Mouse (Mus musculus) forebrain, embryonic 12.5 days (tissue): ENCODE measurements around the gene Rptor. TPM values are rescaled to one million over a fixed set of nuclear protein-coding genes. Genes with fewer than 3 reads are reported as not detected.

Source experiments
- ATAC-seq: fragments of 200-750 bp; cut with Nextera tagmentation; 2 replicates; pipeline ENCODE4 v1.8.0; 2017; ENCODE audit warnings: moderate TSS enrichment; ENCODE audit not compliant: low FRiP score
- H3K27ac ChIP-seq: fragments of 300-500 bp; sonication (generic); 2 replicates; pipeline ENCODE4 v1.5.1; 2016; ENCODE audit warnings: mild to moderate bottlenecking
- H3K27me3 ChIP-seq: fragments of 300-500 bp; sonication (generic); 2 replicates; pipeline ENCODE4 v1.6.1; 2016; ENCODE audit warnings: mild to moderate bottlenecking
- H3K36me3 ChIP-seq: fragments of 300-500 bp; sonication (generic); replicated peaks from 2 replicates; pipeline ENCODE4 v1.6.1; 2016; ENCODE audit warnings: mild to moderate bottlenecking
- H3K4me1 ChIP-seq: fragments of 300-500 bp; sonication (generic); 2 replicates; pipeline ENCODE4 v1.6.1; 2016
- H3K4me2 ChIP-seq: fragments of 300-500 bp; sonication (generic); 2 replicates; pipeline ENCODE4 v1.6.1; 2016; ENCODE audit warnings: mild to moderate bottlenecking, moderate library complexity
- H3K4me3 ChIP-seq: fragments of 300-500 bp; sonication (generic); replicated peaks from 2 replicates; pipeline ENCODE4 v1.5.1; 2016; ENCODE audit warnings: mild to moderate bottlenecking
- H3K9ac ChIP-seq: fragments of 300-500 bp; sonication (generic); 2 replicates; pipeline ENCODE4 v1.6.1; 2016; ENCODE audit warnings: mild to moderate bottlenecking
- H3K9me3 ChIP-seq: fragments of 300-500 bp; sonication (generic); 2 replicates; pipeline ENCODE4 v1.6.1; 2016
- WGBS: fragments of 180-500 bp; shearing (Covaris S2); methylation state at CpG from one replicate; pipeline ENCODE4 v1.1.7; 2016; 5-methylcytosine and 5-hydroxymethylcytosine counted together
- polyA plus RNA-seq: library from polyadenylated mRNA; unstranded; fragments of >200 nt; fragmentation: Nextera tagmentation; extraction: Ambion mirVana; gene quantifications from 2 replicates; pipeline ENCODE4 v1.2.1, GENCODE M21; 2016

Rptor gene
- polyA plus RNA-seq, 1 experiment from 2014 or later, result 16.1 TPM

DNA sequence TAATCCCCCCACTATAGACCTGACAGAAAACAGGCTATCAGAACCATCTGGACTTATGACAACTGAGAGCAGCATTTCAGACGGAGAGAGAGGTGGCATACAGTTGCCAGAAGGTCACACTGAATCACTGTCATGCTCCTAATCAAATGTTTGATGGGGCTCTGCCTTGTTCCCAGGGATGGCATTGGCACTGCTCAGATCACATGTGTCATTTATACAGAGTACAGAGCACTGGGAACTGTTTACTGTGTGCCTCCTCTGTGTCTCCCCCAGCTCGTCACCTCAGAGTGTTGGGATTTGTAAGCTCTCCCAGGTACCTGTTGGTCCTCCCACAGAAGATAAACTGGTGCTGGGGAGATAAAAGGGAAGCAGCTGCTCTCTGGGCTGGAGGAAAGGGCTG lies 81.1 kb downstream of the Rptor start:
- no peak overlapping the region for H3K4me2 ChIP-seq
- no peak overlapping the region for H3K4me3 ChIP-seq
- H3K9ac ChIP-seq, result no peak overlapping the region
- H3K9me3 ChIP-seq, result no peaks in the 10 kb centered on the region
- H3K27me3 ChIP-seq, result no peaks in the 10 kb centered on the region
- H3K36me3 ChIP-seq, result no peaks in the 10 kb centered on the region
- WGBS, result 72% methylated on average over 2 of the region's 2 CpGs
- peaks cover 11% of the 10 kb centered on the region for H3K4me1 ChIP-seq
- no peak overlapping the region for H3K27ac ChIP-seq
- no peak for ATAC-seq

DNA sequence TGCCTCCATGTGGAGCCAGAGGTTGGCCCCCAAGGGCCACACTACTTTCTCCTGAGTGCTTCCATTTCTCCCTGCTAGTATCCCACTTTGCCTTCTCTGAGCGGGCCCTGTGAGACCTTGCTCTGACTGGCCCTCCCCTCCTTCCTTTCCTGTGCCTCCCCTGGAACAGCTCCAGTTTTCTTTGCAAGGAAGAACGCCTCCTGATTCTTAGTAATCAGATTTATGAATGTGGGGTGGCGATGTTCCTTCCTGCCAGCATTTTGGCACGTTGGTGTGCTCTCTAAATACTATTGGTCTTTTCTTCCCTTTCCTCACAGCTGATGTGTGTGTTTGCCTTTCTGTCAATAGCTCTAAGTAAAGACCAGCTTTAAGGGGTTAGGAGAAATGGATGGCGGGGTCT lies 82.8 kb downstream of the Rptor start:
- ATAC-seq, result no peak
- 61% methylated on average over 5 of the region's 5 CpGs for WGBS
- Histone ChIP-seq H3K4me2 (no peak overlapping the region), H3K4me1 (peaks cover 11% of the 10 kb centered on the region), H3K27me3 (no peaks in the 10 kb centered on the region), H3K9me3 (no peaks in the 10 kb centered on the region), H3K27ac (0 out of 2 replicates have a peak overlapping the region, but pooled peaks have one; percentile 6), H3K36me3 (no peaks in the 10 kb centered on the region), H3K4me3 (no peak overlapping the region), H3K9ac (no peak overlapping the region)

DNA sequence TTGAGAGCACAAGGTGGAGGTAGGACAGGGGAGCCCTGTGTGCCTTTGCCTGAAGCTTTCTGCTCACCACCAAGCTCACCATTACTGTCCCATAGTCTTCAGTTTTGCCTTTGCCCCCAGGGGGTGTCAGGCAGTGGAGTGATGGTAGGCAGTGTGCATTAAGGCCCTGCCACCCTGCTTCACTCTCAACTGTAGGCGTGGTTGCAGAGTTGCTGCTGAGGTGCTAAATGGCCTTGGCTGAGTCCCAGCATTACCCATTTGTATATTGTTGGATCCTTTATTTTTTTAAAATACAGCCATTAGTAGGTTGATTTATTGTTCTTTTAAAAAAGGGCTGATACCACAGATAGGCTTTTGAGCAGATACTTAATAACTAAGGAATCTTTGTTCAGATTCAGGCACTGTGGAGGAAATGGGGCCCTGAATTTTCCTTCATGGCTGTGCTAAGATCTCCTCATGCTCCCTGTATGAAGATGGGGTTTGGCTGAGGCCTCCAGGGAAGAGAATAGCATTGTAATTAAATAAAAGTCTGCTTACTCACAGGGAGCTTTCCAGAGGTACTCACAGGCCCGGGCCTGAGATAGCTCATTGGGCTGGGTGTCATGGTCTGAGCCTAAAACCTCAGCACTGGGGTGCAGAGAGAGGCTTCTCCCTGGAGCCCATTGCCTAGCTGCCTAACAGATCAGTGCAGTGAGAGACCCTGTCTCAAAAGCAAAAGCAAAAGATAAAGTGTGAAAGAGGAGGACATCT lies 83.4 kb downstream of the Rptor start:
- ATAC-seq, result no peak
- Histone ChIP-seq H3K36me3 (no peaks in the 10 kb centered on the region), H3K27me3 (no peaks in the 10 kb centered on the region), H3K27ac (no peak overlapping the region), H3K4me1 (peaks cover 11% of the 10 kb centered on the region), H3K4me3 (no peak overlapping the region), H3K4me2 (no peak overlapping the region), H3K9me3 (no peaks in the 10 kb centered on the region), H3K9ac (no peak overlapping the region)
- WGBS, result 69% methylated on average over 2 of the region's 2 CpGs

DNA sequence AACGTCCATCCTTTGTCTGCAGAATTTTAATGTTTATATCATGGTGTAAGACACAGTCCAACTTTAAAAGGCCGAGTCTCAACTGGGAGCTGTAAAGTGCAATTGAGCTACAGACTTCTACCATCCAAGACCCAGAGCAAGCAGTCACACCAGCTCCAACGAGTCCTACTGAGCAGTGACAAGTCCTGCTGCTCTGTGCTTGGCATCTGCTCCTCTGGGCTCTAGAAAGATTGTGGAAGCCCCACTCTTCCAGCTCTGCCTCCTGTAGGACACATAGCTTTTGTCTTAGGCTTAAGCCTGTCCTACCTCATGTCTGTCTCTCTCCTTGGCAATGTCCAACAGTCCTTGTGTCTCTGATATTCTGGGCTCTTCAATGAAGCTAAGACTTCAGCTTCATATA lies 84.6 kb downstream of the Rptor start:
- no peaks in the 10 kb centered on the region for H3K27me3 ChIP-seq
- no peaks in the 10 kb centered on the region for H3K36me3 ChIP-seq
- H3K9ac ChIP-seq, result no peak overlapping the region
- H3K4me2 ChIP-seq, result no peak overlapping the region
- ATAC-seq, result no peak
- H3K4me1 ChIP-seq, result peaks cover 11% of the 10 kb centered on the region
- H3K9me3 ChIP-seq, result no peaks in the 10 kb centered on the region
- no peak overlapping the region for H3K27ac ChIP-seq
- no peak overlapping the region for H3K4me3 ChIP-seq
- WGBS, result 81% methylated on average over 3 of the region's 3 CpGs

DNA sequence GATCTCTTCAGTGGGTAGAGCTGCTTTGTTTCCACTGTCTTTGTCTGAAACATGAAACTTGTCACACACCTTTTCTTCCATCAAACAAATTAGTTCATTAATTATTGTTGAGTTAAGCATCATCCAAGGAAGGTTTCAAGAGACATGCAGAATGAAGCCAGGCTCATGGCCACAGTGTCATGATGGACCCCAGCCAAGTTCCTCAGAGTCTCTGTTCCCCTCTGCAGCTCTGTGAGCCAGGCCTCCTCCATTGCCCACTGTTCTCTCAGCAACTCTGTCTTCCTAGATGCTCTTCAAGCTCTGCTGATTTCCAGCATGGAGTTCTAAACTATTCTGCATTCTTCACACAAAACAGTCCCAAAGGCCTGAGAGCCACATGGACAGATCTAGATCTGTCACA lies 85.3 kb downstream of the Rptor start:
- no peaks in the 10 kb centered on the region for H3K36me3 ChIP-seq
- no peak for ATAC-seq

GRCm38 (mm10) chr11:119689936-119690335 lies 87.2 kb downstream of the Rptor start:
- ATAC-seq, result no peak
- WGBS, result 87% methylated on average over 3 of the region's 3 CpGs

More for the DNA sequence above, 85.3 kb downstream of the Rptor start:
- Histone ChIP-seq H3K27ac (no peak overlapping the region), H3K4me1 (peaks cover 11% of the 10 kb centered on the region), H3K9ac (no peak overlapping the region), H3K4me2 (no peak overlapping the region), H3K9me3 (no peaks in the 10 kb centered on the region), H3K27me3 (no peaks in the 10 kb centered on the region), H3K4me3 (no peak overlapping the region)

GRCm38 (mm10) chr11:119692196-119692910 lies 89.6 kb downstream of the Rptor start:
- Histone ChIP-seq H3K36me3 (no peaks in the 10 kb centered on the region), H3K27me3 (no peaks in the 10 kb centered on the region), H3K4me2 (no peak overlapping the region), H3K9me3 (no peaks in the 10 kb centered on the region), H3K4me1 (0 out of 2 replicates have a peak, but pooled peaks cover 3% of the 10 kb centered on the region), H3K27ac (no peak overlapping the region), H3K9ac (no peak overlapping the region), H3K4me3 (no peak overlapping the region)
- no peak for ATAC-seq
- WGBS, result 83% methylated on average over 6 of the region's 6 CpGs

More at GRCm38 (mm10) chr11:119689936-119690335, 87.2 kb downstream of the Rptor start:
- H3K27me3 ChIP-seq, result no peaks in the 10 kb centered on the region
- H3K4me3 ChIP-seq, result no peak overlapping the region
- H3K36me3 ChIP-seq, result no peaks in the 10 kb centered on the region
- H3K4me1 ChIP-seq, result peaks cover 15% of the 10 kb centered on the region
- H3K9ac ChIP-seq, result no peak overlapping the region
- no peaks in the 10 kb centered on the region for H3K9me3 ChIP-seq
- H3K4me2 ChIP-seq, result no peak overlapping the region
- no peak overlapping the region for H3K27ac ChIP-seq

- no peak overlapping the region for H3K4me3 ChIP-seq
- no peaks in the 10 kb centered on the region for H3K36me3 ChIP-seq
- WGBS, result 40% methylated on average over 1 of the region's 1 CpGs
- H3K9ac ChIP-seq, result no peak overlapping the region
- H3K27ac ChIP-seq, result no peak overlapping the region
- H3K27me3 ChIP-seq, result no peaks in the 10 kb centered on the region
- H3K4me1 ChIP-seq, result peaks cover 9% of the 10 kb centered on the region
- no peak overlapping the region for H3K4me2 ChIP-seq
- ATAC-seq, result no peak
- no peaks in the 10 kb centered on the region for H3K9me3 ChIP-seq
Measured at GRCm38 (mm10) chr11:119692911-119693261, 90.2 kb downstream of the Rptor start.

GRCm38 (mm10) chr11:119694146-119694860 lies 91.6 kb downstream of the Rptor start:
- Histone ChIP-seq H3K4me2 (no peak overlapping the region), H3K4me1 (peaks cover 17% of the 10 kb centered on the region), H3K9me3 (no peaks in the 10 kb centered on the region), H3K27me3 (no peaks in the 10 kb centered on the region), H3K4me3 (no peak overlapping the region), H3K27ac (no peak overlapping the region), H3K9ac (no peak overlapping the region), H3K36me3 (no peaks in the 10 kb centered on the region)
- ATAC-seq, result no peak
- 87% methylated on average over 10 of the region's 10 CpGs for WGBS

GRCm38 (mm10) chr11:119696401-119696800 lies 93.7 kb downstream of the Rptor start:
- no peak overlapping the region for H3K4me2 ChIP-seq
- ATAC-seq, result no peak
- no peaks in the 10 kb centered on the region for H3K9me3 ChIP-seq
- peaks cover 17% of the 10 kb centered on the region for H3K4me1 ChIP-seq
- no peaks in the 10 kb centered on the region for H3K36me3 ChIP-seq
- H3K27me3 ChIP-seq, result no peaks in the 10 kb centered on the region
- 88% methylated on average over 2 of the region's 2 CpGs for WGBS
- no peak overlapping the region for H3K9ac ChIP-seq
- H3K27ac ChIP-seq, result no peak overlapping the region
- H3K4me3 ChIP-seq, result no peak overlapping the region

- H3K36me3 ChIP-seq, result no peaks in the 10 kb centered on the region
- H3K27me3 ChIP-seq, result no peaks in the 10 kb centered on the region
- no peak overlapping the region for H3K27ac ChIP-seq
- no peak for ATAC-seq
- H3K4me2 ChIP-seq, result no peak overlapping the region
- no peaks in the 10 kb centered on the region for H3K9me3 ChIP-seq
- no peak overlapping the region for H3K9ac ChIP-seq
- WGBS, result 92% methylated on average over 4 of the region's 6 CpGs
- peaks cover 17% of the 10 kb centered on the region for H3K4me1 ChIP-seq
- no peak overlapping the region for H3K4me3 ChIP-seq
Measured at GRCm38 (mm10) chr11:119705381-119706066, 102.8 kb downstream of the Rptor start.

GRCm38 (mm10) chr11:119707259-119707658 lies 104.6 kb downstream of the Rptor start:
- 93% methylated on average over 1 of the region's 1 CpGs for WGBS
- H3K27ac ChIP-seq, result no peak overlapping the region
- no peaks in the 10 kb centered on the region for H3K36me3 ChIP-seq
- H3K27me3 ChIP-seq, result no peaks in the 10 kb centered on the region
- H3K4me3 ChIP-seq, result no peak overlapping the region
- no peak overlapping the region for H3K4me2 ChIP-seq
- H3K9ac ChIP-seq, result no peak overlapping the region
- peaks cover 17% of the 10 kb centered on the region for H3K4me1 ChIP-seq
- no peak for ATAC-seq
- no peaks in the 10 kb centered on the region for H3K9me3 ChIP-seq
